Mouse (Mus musculus) adrenal gland, adult 2 months (tissue): Measurements from ENCODE around the gene Slc39a11. TPM values are rescaled to one million over a fixed set of nuclear protein-coding genes. Genes with fewer than 3 reads are reported as not detected.
A peak's percentile ranks its signal among the peaks of the same experiment; 100 is the strongest.

ENCODE experiments used
- DNase-seq: peaks from one replicate; pipeline ENCODE4 v3.0.0; 2021
- polyA plus RNA-seq: library from polyadenylated mRNA; depleted of rRNA; stranded (reverse); fragments of >200 nt; gene quantifications from 2 replicates; pipeline ENCODE4 v1.2.3, GENCODE M21; 2012
- total RNA-seq, 2 experiments: library from RNA; stranded (reverse); gene quantifications; 2 replicates each; pipeline ENCODE4 v1.2.3; 2021

Gene Slc39a11
- total and polyA plus RNA-seq, 3 experiments, result 22.9 to 34.4 (median 31.5) TPM

- no peak for DNase-seq
Observed at GRCm38 (mm10) chr11:113284951-113285741, 364.7 kb downstream of the Slc39a11 start.

GRCm38 (mm10) chr11:113283376-113283811 lies 366.5 kb downstream of the Slc39a11 start:
- peak; percentile 16 for DNase-seq

- no peak for DNase-seq
Observed at GRCm38 (mm10) chr11:113278238-113278637, 371.6 kb downstream of the Slc39a11 start.

- no peak for DNase-seq
Observed at GRCm38 (mm10) chr11:113277034-113277612, 372.8 kb downstream of the Slc39a11 start.

GRCm38 (mm10) chr11:113276518-113276917 lies 373.4 kb downstream of the Slc39a11 start:
- DNase-seq, result no peak

GRCm38 (mm10) chr11:113274037-113274436 lies 375.8 kb downstream of the Slc39a11 start:
- no peak for DNase-seq

GRCm38 (mm10) chr11:113271857-113272256 lies 378.0 kb downstream of the Slc39a11 start:
- DNase-seq, result no peak

- DNase-seq, result no peak
Observed at GRCm38 (mm10) chr11:113268831-113269319, 381.0 kb downstream of the Slc39a11 start.

GRCm38 (mm10) chr11:113267516-113268230 lies 382.2 kb downstream of the Slc39a11 start:
- DNase-seq, result no peak

GRCm38 (mm10) chr11:113266706-113267105 lies 383.2 kb downstream of the Slc39a11 start:
- no peak for DNase-seq

GRCm38 (mm10) chr11:113265567-113265966 lies 384.3 kb downstream of the Slc39a11 start:
- no peak for DNase-seq

- DNase-seq, result no peak
Observed at GRCm38 (mm10) chr11:113263971-113264370, 385.9 kb downstream of the Slc39a11 start.

- no peak for DNase-seq
Observed at GRCm38 (mm10) chr11:113262062-113262461, 387.8 kb downstream of the Slc39a11 start.

- no peak for DNase-seq
Observed at GRCm38 (mm10) chr11:113261421-113261820, 388.5 kb downstream of the Slc39a11 start.

GRCm38 (mm10) chr11:113259712-113260382 lies 390.0 kb downstream of the Slc39a11 start:
- DNase-seq, result no peak

- no peak for DNase-seq
Observed at GRCm38 (mm10) chr11:113258016-113258415, 391.9 kb downstream of the Slc39a11 start.

GRCm38 (mm10) chr11:113254653-113255052 lies 395.2 kb downstream of the Slc39a11 start:
- DNase-seq, result no peak

- DNase-seq, result no peak
Observed at GRCm38 (mm10) chr11:113253169-113253568, 396.7 kb downstream of the Slc39a11 start.

GRCm38 (mm10) chr11:113251172-113251571 lies 398.7 kb downstream of the Slc39a11 start:
- DNase-seq, result no peak

GRCm38 (mm10) chr11:113246475-113246874 lies 403.4 kb downstream of the Slc39a11 start:
- no peak for DNase-seq

- DNase-seq, result no peak
Observed at GRCm38 (mm10) chr11:113245666-113246065, 404.2 kb downstream of the Slc39a11 start.

- no peak for DNase-seq
Observed at GRCm38 (mm10) chr11:113234432-113234831, 415.4 kb downstream of the Slc39a11 start.
